Mouse (Mus musculus): Measurements from ENCODE around the gene Pcp4. TPM values are rescaled to one million over a fixed set of nuclear protein-coding genes. Genes with fewer than 3 reads are reported as not detected.

Gene Pcp4
- polyA plus RNA-seq (2015; fragmentation: Nextera tagmentation; extraction: Ambion mirVana): 64.5 and 71.2 TPM in 2 replicates

GRCm38 (mm10) chr16:96467445-96467844 lies at the start of gene Pcp4:
TSS of gene Pcp4 (plus strand) at chr16:96467606.
- H3K27ac ChIP-seq (replicated peaks): no peak within 1 kb of the TSS
- no peaks in the 10 kb centered on the region for H3K9me3 ChIP-seq (ENCODE audit: control insufficient read depth, low read length)
- H3K9ac ChIP-seq (ENCODE audit: low read length): no peak within 1 kb of the TSS
- H3K36me3 ChIP-seq (ENCODE audit: control insufficient read depth, insufficient read depth, low read length): no peaks in the 10 kb centered on the region
- H3K4me2 ChIP-seq (replicated peaks; ENCODE audit: low read depth): no peak within 1 kb of the TSS
- ATAC-seq (ENCODE audit: low FRiP score, low TSS enrichment) (peak; percentile 35; the same call in 1 of the 2 replicates), DNase-seq (ENCODE audit: low spot score) (peak; percentile 81)
- H3K27me3 ChIP-seq (ENCODE audit: control insufficient read depth, insufficient read depth, low read length): no peaks in the 10 kb centered on the region
- WGBS: 14% methylated on average over 8 of the region's 8 CpGs
- no peak within 1 kb of the TSS; the same call in 1 of the 2 replicates for H3K4me3 ChIP-seq (ENCODE audit: low read depth, low read length)
- H3K4me1 ChIP-seq (replicated peaks; ENCODE audit: control insufficient read depth, insufficient read depth): no peaks in the 10 kb centered on the region; the same call in 1 of the 2 replicates
- TF ChIP-seq CTCF (IDR thresholded peaks at IDR 0.05; ENCODE audit: low read depth) (peak; percentile 97), EP300 (optimal IDR thresholded peaks at IDR 0.05) (no peak)

GRCm38 (mm10) chr16:96425044-96425443 lies 42.4 kb upstream of the Pcp4 start:
- Histone ChIP-seq H3K4me2 (replicated peaks; ENCODE audit: low read depth) (no peak overlapping the region), H3K9me3 (ENCODE audit: control insufficient read depth, low read length) (no peaks in the 10 kb centered on the region), H3K27ac (replicated peaks) (no peak overlapping the region), H3K9ac (ENCODE audit: low read length) (no peak overlapping the region), H3K4me3 (ENCODE audit: low read depth, low read length) (no peak overlapping the region), H3K27me3 (ENCODE audit: control insufficient read depth, insufficient read depth, low read length) (no peaks in the 10 kb centered on the region), H3K4me1 (replicated peaks; ENCODE audit: control insufficient read depth, insufficient read depth) (no peaks in the 10 kb centered on the region), H3K36me3 (ENCODE audit: control insufficient read depth, insufficient read depth, low read length) (no peaks in the 10 kb centered on the region)
- 85% methylated on average over 2 of the region's 2 CpGs for WGBS
- no peak for ATAC-seq (ENCODE audit: low FRiP score, low TSS enrichment)
- TF ChIP-seq CTCF (IDR thresholded peaks at IDR 0.05; ENCODE audit: low read depth): no peak
- TF ChIP-seq EP300 (optimal IDR thresholded peaks at IDR 0.05): no peak
- no peak for DNase-seq (ENCODE audit: low spot score)

DNA sequence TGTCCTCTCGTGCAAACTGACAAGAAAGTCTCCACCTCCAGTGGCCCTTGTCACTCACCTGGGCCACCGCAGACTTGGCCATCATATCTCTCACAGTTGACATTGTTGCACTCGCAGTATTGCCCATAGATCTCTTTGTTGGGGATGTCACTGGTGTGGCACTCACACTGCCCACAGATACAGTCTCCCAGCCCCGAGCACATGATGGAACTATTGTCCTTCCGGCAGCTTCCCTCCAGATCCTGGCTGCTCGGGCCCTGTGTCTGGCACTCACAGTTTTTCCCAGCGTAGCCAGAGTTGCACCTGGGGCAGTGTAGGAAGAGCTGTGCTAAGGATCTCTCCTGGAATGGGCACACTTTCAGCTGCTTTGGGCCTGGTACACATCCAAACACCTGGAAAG lies 40.7 kb upstream of the Pcp4 start:
- Histone ChIP-seq H3K27me3 (ENCODE audit: control insufficient read depth, insufficient read depth, low read length) (no peaks in the 10 kb centered on the region), H3K9ac (ENCODE audit: low read length) (no peak overlapping the region), H3K36me3 (ENCODE audit: control insufficient read depth, insufficient read depth, low read length) (no peaks in the 10 kb centered on the region), H3K4me3 (ENCODE audit: low read depth, low read length) (no peak overlapping the region), H3K27ac (replicated peaks) (no peak overlapping the region), H3K9me3 (ENCODE audit: control insufficient read depth, low read length) (no peaks in the 10 kb centered on the region), H3K4me1 (replicated peaks; ENCODE audit: control insufficient read depth, insufficient read depth) (no peaks in the 10 kb centered on the region), H3K4me2 (replicated peaks; ENCODE audit: low read depth) (no peak overlapping the region)
- ATAC-seq (ENCODE audit: low FRiP score, low TSS enrichment) (no peak), DNase-seq (ENCODE audit: low spot score) (no peak)
- TF ChIP-seq EP300 (optimal IDR thresholded peaks at IDR 0.05) (no peak), CTCF (IDR thresholded peaks at IDR 0.05; ENCODE audit: low read depth) (no peak)
- 75% methylated on average over 7 of the region's 7 CpGs for WGBS

DNA sequence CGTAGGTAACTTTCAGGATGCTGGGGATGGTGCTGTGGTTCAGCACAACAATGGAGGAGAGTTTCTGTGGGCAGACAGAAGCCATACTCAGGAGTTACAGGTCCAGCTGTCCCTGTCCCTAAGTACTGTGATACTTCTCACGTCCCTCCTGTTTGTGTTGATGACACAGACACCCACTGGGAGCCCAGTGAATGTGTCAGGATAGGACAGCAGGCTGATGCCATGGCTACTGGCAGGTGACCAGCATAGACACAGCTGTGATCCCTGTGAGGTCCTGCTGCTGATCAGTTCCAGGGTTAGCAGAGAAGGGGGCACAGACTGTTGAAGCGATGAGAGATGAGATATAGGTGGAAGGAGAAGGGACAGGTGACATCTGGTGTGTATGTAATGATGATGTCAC lies 38.4 kb upstream of the Pcp4 start:
- DNase-seq (ENCODE audit: low spot score): no peak
- H3K9ac ChIP-seq (ENCODE audit: low read length): no peak overlapping the region
- no peak overlapping the region for H3K27ac ChIP-seq (replicated peaks)

DNA sequence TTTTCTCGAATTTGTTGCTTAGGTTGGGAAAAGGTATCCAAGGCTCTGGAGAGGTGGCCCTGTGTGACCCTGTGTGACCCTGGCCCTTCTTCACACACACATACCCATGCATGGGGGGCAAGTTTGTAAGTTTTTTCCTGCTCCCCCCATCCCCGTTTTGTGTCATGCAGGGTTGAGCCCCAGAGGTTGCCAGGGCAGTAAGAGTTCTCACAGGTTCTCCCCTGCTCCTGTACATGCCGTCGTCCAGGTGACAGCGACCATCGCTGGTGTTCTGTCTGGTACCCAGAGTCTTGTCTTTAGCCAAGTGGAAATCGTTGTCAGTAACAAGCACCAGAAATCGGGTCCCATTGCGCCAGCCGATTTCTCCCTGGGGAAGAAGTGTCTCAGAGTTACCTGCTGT lies 34.1 kb upstream of the Pcp4 start:
- no peak overlapping the region for H3K4me2 ChIP-seq (replicated peaks; ENCODE audit: low read depth)
- H3K4me1 ChIP-seq (replicated peaks; ENCODE audit: control insufficient read depth, insufficient read depth): no peaks in the 10 kb centered on the region
- H3K4me3 ChIP-seq (ENCODE audit: low read depth, low read length): no peak overlapping the region
- TF ChIP-seq CTCF (IDR thresholded peaks at IDR 0.05; ENCODE audit: low read depth) (no peak), EP300 (optimal IDR thresholded peaks at IDR 0.05) (no peak)
- no peaks in the 10 kb centered on the region for H3K36me3 ChIP-seq (ENCODE audit: control insufficient read depth, insufficient read depth, low read length)
- H3K27me3 ChIP-seq (ENCODE audit: control insufficient read depth, insufficient read depth, low read length): no peaks in the 10 kb centered on the region
- no peak for DNase-seq (ENCODE audit: low spot score)
- H3K27ac ChIP-seq (replicated peaks): no peak overlapping the region
- 87% methylated on average over 10 of the region's 10 CpGs for whole genome bisulfite sequencing
- H3K9me3 ChIP-seq (ENCODE audit: control insufficient read depth, low read length): no peaks in the 10 kb centered on the region
- no peak for ATAC-seq (ENCODE audit: low FRiP score, low TSS enrichment)
- H3K9ac ChIP-seq (ENCODE audit: low read length): no peak overlapping the region

More for the DNA sequence above, 38.4 kb upstream of the Pcp4 start:
- Histone ChIP-seq H3K4me2 (replicated peaks; ENCODE audit: low read depth) (no peak overlapping the region), H3K27me3 (ENCODE audit: control insufficient read depth, insufficient read depth, low read length) (no peaks in the 10 kb centered on the region), H3K9me3 (ENCODE audit: control insufficient read depth, low read length) (no peaks in the 10 kb centered on the region), H3K4me1 (replicated peaks; ENCODE audit: control insufficient read depth, insufficient read depth) (no peaks in the 10 kb centered on the region), H3K4me3 (ENCODE audit: low read depth, low read length) (no peak overlapping the region), H3K36me3 (ENCODE audit: control insufficient read depth, insufficient read depth, low read length) (no peaks in the 10 kb centered on the region)
- 61% methylated on average over 3 of the region's 3 CpGs for WGBS
- ATAC-seq (ENCODE audit: low FRiP score, low TSS enrichment): no peak
- TF ChIP-seq EP300 (optimal IDR thresholded peaks at IDR 0.05) (no peak), CTCF (IDR thresholded peaks at IDR 0.05; ENCODE audit: low read depth) (no peak)

DNA sequence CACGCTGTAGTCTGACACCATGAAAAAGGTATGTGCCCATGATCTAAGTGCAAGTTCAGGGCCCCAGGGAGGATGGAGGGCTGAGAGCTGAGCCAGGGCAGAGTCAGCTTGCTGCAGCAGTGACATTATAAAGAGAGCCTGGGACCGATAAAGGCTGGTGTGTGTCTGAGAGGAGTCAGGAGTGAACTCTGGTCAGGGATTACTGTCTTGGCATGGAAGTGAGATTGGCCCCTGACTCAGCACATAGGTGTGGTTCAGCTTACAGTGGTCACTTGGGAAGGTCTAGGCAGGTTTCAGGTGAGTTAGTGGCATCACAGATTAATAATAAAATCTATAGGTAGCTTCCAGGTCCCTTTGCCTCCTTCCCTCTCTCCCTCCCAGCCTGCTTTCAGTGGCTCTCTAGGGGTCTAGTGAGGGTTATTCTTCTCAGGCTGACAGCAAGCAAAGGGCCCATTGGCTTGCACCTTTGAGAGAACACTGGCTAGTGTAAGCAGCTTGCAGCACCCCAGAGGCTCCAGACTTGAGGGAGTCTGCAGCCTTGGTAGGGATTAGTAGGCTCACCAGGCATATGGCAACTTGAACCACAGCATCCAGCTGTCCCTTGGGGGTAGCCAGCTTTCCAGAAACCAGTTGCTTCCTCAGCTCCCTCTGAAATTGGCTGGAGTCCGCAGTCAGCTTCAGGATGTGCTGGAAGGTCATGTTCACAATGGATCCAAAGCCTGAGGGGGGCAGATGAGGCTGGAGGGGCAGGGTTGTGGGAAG lies 33.2 kb upstream of the Pcp4 start:
- H3K4me2 ChIP-seq (replicated peaks; ENCODE audit: low read depth): no peak overlapping the region
- DNase-seq (ENCODE audit: low spot score) (no peak), ATAC-seq (ENCODE audit: low FRiP score, low TSS enrichment) (peak; percentile 28; the same call in 1 of the 2 replicates)
- no peaks in the 10 kb centered on the region for H3K4me1 ChIP-seq (replicated peaks; ENCODE audit: control insufficient read depth, insufficient read depth)
- WGBS: 54% methylated on average over 3 of the region's 3 CpGs
- H3K36me3 ChIP-seq (ENCODE audit: control insufficient read depth, insufficient read depth, low read length): no peaks in the 10 kb centered on the region
- TF ChIP-seq CTCF (IDR thresholded peaks at IDR 0.05; ENCODE audit: low read depth): no peak
- TF ChIP-seq EP300 (optimal IDR thresholded peaks at IDR 0.05): no peak
- no peak overlapping the region for H3K27ac ChIP-seq (replicated peaks)
- no peaks in the 10 kb centered on the region for H3K27me3 ChIP-seq (ENCODE audit: control insufficient read depth, insufficient read depth, low read length)
- no peaks in the 10 kb centered on the region for H3K9me3 ChIP-seq (ENCODE audit: control insufficient read depth, low read length)
- H3K4me3 ChIP-seq (ENCODE audit: low read depth, low read length): no peak overlapping the region
- no peak overlapping the region for H3K9ac ChIP-seq (ENCODE audit: low read length)
